Mouse (Mus musculus): ENCODE measurements at regions not wholly inside any gene's neighbourhood (a gene's known extent, or its start where the extent isn't known, plus 50 kb on each side); places are given as distances from the start of the nearest gene placed in this dataset.

DNA sequence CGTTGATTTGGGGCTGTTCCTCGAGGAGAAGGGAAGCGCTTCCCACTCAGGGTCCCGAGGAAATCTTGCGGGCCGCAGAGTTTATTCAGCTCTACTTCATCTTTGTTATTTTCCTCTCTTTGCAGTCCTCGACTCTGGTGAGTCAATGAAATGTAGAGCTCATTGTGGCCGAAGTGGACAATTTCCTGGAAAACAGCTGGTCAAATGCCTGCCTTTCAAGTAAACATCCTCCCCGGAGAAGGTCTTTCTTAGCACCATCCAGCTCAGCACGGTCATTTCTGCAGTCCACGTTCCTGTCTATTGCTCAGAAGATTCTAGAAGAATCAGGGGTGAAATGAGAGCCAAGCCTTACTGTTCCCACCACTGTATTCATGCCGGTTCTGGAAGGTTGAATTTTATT, 133.0 kb downstream of the Bcas1 start:
- no peak for DNase-seq (ENCODE audit: low spot score)

DNA sequence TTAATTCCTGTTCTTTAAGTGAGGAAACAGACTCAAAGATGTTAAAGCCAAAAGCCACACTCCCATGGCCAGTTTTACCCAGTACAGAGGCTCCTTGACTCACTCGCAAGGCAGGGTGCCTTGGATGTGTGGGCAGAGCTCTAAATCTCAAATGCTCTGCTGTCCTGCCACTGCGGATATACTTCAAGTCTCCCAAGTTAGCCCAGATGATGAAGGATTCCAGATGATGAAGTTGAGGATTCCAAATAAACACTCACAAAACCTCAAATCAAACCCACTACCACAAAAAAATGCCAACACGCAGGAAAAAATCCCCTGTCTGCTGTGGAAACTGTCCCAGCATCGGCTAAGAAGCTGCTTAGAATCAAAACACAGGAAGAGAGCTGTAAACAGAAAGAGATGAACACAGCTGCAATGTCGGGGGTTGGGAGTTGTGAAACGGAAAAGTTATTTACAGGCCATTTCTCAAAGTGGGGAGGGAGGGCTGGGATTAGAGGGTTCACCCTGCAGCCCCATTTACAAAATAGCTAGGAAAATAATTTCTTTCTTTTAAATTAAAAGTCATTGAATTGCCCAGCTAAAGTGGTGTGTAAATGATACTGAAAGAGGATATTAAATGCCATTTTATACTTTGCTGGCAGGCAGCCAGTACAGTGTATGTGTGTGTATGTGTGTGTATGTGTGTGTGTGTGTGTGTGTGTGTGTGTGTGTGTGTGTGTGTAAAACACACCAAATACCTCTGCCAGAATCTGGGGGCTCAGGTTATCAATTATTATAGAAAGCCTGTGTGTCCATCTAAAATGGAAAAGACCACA, 135.6 kb downstream of the Bcas1 start:
- no peak for DNase-seq (ENCODE audit: low spot score)

DNA sequence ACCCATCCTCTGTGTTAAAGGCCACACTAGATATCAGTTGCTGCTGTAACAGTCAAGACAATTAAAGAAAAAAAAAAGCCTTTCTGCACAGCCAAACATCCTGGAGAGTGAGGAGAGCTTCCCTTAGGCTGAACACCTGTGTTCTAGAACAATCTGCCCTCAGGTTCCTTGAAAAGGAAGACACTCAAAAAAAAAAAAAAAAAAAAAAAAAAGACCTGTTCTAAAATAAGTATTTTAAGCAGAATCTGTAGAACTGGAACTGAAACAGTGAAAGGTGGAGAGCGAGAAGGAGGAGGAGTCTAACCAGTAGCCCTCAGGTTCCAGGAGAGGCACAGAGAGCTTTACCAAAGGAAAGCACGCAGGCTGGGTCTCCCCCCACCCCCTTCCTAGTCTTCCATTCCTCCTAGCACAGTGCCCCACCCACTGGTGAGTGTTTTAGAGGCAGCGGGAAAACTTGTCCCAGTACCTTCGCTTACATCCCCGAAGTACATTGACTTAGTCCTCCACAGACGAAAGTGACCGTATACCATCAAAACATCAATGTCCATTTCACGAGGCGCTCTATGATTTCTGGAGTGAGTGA, 138.2 kb downstream of the Bcas1 start:
- DNase-seq (ENCODE audit: low spot score): no peak

DNA sequence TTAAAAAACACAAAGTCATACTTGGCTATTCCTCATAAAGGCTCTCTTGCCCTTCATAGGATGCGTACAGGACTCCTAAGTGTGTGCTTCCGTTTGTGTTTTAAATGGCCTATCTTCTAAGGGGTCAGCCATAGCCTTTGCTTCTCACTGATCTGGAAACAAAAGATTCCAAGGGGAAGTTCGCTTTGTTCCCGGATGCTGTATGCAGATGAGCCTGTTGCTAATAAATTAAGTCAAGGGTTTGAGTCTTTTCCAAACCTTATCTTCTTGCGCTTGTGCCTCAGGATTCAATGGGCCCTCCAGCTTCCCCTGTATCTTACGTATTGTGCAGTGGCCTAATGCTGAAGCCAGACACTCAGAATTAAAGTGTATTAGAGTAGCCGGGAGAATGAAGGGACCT, 138.9 kb downstream of the Bcas1 start:
- no peak for DNase-seq (ENCODE audit: low spot score)

DNA sequence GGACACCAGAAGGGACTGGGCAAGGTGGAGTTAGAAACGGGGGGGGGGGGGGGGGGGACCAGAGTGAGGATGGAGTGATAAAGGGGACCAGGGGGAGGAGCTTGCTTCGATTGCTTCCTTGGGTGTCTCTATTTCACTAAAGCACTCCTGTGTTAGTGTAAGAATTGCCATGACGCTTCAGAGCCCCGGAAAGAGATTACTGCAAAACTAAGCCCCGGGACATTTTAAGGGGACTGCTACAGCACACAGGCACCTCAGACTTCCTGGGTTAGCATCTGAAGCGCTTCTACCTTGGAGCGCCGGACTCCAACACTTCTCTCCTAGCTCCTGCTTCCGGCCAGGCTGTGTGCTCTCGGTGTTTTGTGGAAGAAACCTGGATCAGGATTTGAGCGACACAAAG, 139.4 kb downstream of the Bcas1 start:
- peak; percentile 28 for DNase-seq (ENCODE audit: low spot score)

DNA sequence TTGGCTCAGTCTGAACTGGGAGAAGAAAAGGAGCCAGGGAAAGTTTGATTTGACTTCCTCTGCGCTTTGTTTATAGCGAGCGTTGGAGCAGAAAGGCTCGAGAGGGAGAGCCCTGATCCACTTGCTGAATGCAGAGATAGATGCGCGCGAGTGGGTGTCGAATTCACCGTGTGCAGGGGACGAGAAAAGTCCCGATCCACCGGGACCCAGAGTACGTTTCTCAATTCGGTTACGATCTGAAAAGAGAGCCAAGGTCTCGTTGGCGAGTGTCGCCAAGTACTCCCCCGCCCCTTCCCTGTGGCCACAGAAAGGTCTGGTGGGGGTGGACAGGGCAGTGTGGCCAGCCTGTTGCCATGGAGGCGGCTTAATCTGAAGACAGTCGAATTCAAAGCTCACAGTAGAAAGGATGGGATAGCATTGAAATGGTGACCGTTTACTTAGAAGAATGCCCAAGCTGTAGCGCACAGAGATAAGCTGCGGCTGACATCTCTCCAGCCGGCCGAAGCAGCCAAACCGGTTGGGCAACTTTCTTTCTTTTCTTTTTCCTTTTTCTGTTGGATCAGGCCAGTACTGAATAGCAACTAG, 139.5 kb upstream of the Zfp217 start:
- DNase-seq (ENCODE audit: low spot score): peak; percentile 71

DNA sequence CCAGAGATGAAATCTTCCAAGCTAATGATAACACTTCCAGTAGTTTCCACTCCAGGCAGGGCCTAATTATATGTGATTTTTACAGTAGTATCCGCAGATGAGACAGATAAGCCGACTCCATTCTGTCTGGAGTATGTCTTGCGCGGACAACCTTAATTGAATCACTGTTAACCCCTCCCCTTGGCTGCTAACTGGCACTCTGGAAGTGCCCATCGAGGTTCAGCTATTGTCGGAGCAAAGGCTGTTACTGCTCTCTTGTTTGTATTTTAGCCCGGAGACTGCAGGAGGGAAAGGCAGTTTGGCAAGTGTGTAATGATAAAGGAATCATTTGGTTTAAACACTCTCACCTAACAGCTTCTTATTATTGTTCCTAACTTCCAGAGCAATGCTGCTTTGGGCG, 138.9 kb upstream of the Zfp217 start:
- DNase-seq (ENCODE audit: low spot score): peak; percentile 58

DNA sequence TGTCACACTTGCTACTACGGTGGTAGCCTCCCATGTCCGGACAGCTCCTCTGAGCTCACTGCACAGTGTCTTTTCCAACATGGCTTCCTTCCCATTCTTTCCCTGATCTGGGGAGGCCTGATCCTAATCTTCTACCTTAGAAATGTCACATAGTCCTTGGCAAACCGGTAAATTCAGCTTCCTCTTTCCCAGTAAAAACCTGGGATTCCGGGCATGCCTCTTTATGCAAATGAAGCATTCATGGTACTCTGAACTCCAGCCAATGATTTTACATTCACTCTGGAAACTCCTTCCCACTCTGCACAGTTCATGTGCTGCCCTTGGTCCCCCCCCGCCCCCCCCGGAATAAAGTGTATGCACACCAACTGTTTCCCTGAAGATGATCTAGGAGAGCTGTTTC, 134.6 kb upstream of the Zfp217 start:
- no peak for DNase-seq (ENCODE audit: low spot score)

DNA sequence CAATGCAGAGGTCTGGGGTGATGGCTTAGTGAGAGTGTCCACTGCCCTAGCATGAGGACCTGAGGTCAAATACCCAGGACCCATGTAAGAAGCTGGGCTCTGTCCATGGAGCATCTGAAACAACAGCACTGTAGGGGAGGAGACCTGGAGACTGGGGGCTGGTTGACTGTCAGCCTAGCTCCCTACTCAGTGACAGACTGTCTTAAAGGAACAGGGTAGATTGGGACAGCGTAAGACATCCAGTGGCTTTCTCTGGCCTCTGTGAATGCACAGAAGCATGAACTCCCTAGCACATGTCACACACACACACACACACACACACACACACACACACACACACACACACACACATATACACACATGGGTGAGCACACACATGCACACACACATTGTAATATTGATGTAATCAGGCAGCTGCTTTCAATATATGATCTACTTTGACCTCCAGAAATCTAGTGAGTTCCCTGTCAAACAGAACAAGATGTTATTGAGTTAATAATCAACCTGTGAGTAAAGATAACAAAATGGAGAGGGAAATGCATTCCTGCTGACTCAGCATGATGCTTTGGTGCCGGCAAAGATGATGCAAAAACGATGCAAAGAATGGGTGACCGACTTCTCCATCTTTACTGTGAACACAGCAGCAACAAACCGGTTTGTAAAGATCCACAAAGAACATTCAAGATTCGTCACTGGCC, 133.6 kb upstream of the Zfp217 start:
- DNase-seq (ENCODE audit: low spot score): no peak

DNA sequence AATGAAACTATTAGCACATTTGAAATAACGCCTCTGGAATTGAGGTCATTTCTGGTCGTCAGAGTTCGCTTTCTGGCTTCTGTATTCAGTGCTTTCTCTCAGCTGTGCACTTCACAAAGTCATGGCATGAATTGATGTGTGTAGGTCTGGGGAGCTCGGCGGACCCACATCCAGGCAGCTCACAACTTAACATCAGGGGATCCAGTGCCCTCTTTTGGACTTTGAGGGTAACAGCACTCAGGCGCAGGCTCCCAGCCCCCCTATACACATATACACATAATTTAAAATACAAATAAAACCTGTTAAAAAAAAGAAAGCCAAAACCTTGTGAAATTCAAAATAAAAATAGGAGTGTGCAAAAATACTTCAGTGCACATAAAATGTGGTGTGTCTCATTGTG, 132.8 kb upstream of the Zfp217 start:
- no peak for DNase-seq (ENCODE audit: low spot score)

DNA sequence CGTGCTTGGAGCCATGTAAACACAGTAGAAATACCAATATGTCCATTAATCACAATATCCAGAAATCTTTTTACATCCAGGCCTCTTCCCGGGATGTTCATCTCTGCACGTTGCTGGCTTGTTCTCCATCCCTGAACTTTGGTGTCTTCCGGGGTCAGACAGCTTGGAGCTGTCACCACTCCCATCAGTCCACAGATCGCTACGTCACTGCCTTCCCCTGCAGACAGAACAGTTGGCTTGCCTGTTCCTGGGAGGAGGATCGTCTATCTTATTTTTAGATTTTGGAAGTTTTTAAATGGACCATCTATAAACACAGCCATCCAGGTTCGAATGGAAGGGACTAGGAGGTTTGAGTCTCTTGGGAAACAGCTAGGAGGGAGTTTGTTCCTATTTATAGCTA, 130.0 kb upstream of the Zfp217 start:
- DNase-seq (ENCODE audit: low spot score): no peak

DNA sequence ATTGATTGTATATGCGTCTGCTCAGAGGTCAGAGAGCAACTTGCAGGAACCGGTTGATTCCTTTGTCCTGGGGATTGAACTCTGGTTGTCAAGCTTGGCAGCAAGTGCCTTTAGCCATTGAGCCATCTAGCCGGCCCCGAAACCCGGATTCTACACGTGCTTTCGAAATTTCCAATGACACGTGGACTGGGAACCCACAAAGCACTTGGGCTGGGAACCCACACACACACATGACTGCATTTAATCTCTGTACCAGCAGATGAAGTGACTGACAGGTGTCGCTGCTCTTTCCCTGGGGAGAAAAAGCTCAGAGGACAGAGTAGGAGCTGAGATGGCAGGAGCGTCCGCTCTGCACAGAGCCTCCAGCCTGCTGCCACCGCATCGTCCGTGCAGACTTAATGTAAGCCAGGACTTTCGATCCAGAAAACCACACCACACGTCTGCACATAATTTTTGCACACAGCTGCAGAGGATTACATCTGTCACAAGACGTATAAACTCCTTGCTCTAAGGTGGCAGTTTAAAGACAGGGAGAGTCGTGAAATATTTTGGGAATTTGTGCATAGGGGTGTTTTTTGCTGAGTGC, 129.4 kb upstream of the Zfp217 start:
- no peak for DNase-seq (ENCODE audit: low spot score)

DNA sequence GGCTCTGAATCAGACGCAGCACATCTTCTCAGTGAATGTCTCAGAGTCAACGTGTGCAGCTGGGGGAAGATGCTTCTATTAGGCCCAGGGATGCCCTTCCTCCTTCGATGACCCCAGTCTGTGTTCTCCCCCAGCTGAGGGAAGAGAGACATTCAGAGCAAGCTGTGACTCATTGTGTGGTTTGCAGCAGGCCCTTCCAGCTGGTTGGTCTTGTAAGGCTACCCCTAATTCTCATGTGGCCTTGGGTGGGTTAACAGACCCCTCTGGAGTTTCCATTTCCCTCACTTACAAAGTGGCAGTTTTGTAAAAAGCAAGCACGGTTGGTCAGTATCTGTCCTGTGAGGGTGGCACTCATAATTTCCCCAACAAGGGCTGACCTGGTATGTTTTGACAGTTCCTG, 127.8 kb upstream of the Zfp217 start:
- DNase-seq (ENCODE audit: low spot score): peak; percentile 33

DNA sequence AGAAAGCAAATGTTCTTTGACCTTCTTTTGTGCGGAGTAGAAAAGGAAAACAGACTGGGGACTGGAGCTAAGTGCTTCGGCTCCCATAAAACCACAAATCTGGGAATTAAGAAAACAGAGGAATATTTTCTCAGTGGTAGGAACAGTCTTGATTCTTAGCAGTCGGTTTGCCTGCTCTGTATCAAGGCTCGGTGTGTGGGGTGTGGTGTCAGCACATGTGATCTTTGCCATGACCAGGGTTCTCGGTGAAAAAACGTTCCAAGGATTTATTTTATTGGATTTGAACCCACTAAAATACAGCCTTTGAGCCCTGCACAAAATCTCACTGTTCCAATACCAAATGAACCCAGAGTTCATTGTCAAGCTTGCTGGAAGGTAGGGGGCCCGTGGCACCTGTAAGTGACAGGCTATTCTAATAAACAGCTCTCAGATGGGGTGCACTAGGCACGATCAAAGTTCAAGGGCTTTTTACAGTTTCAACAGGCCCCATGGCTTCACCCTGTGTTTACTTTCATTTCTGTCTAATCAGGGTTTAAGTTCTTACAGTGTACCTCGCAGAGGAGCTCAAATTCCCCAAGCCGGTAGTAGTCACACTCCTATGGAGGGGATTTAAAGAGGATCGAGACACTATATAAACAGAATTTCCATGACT, 122.1 kb upstream of the Zfp217 start:
- no peak for DNase-seq (ENCODE audit: low spot score)

DNA sequence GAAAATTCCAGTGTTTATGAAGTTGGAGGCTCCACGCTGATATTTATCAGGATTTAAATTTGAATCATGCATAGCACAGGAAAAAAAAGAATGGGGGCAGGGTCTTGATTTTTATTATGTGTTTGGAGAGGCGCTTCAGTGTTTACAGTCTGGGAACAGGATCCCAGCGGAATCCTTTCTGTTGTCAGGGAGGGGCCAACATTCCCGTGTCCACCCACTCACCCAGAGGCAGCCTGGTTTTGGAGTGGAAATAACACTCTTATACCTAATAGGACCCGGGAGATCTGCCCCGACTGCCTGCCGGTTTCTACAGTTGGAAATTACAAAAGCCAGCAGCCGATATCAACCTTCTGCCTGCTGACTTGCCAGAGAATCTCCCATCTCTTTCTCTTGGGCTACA, 120.2 kb upstream of the Zfp217 start:
- DNase-seq (ENCODE audit: low spot score): no peak

DNA sequence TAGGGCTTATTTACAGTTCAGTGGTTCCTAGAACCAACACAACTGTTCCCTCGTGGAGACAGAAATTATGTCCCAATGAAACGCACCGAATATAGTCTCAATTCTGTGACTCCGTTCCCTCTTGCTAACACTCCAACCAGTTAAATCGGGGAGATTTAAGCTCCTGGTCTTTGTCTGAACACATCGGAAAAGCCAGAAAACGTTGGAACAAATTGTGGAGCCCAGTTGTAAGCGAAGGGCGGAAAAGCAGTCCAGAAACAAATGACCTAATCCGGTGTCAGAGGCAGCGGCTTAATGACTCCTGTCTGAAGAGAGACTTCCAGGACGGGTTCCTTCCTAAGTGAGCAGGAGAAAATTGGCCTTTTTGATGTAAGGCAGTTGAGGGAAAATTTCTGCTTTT, 119.2 kb upstream of the Zfp217 start:
- DNase-seq (ENCODE audit: low spot score): peak; percentile 32

DNA sequence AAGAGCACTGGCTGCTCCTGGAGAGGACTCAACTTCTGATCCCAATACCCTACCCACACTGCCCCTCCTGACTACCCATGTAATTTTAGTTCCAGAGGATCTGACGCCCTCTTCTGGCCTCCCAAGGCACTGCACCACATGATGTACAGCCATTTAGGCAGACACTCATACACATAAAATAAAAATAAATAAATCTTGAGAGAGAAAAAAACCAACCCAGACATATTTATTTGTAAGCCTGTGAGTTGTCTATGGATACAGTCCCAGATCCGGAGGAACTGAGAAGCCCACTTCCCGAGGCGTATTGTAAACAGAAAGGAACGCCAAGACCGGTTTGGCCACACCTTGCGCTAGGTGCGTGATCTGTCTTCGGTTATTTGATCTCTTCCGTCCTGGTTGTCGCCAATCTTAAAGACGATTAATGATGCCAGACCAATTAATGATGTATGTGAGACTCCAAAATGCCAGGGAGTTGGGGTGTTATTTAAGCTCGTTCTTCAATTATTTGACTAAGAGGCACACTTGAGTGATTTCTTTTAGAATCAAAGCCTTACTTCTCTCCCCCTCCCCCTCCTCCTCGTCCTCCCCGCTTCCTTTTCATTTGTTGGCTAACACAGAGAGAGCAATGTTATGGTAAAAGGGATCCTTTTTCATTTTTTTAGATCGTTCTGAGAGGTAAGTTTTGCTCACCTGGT, 118.7 kb upstream of the Zfp217 start:
- DNase-seq (ENCODE audit: low spot score): peak; percentile 54

DNA sequence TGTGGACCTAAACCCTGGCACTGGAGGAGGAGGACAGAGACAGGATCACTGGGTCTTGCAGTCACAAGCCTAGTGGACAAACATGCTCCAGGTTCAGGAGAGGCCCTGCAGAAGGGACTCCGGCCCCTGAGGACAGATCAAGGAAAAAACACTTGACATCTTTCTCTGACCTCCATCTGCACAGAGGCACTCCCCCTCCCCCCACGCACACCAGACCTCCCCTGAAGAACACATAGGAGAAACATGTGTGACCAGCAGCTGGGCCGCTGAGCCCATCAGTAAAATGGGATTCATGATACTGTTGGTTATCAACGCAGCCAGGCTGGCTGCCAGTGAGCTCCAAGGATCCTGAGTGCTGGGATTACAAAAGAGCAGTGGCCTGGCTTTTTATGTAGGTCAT, 115.7 kb upstream of the Zfp217 start:
- peak; percentile 40 for DNase-seq (ENCODE audit: low spot score)

DNA sequence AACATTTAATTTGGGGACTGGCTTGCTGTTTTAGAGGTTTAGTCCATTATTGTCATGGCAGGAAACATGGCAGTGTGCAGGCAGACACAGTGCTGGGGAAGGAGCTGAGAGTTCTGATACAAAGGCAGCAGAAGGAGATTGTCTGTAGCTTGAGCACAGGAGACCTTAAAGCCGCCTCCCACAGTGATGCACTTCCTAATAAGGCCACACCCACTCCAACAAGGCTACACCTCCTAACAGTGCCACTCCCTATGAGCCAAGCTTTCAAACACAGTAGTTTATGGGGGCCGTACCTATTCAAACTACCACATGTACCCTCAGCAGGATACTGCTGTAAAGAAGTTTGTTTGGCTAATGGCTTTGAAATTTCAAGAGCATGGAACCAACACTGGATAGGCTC, 113.3 kb upstream of the Zfp217 start:
- DNase-seq (ENCODE audit: low spot score): no peak

DNA sequence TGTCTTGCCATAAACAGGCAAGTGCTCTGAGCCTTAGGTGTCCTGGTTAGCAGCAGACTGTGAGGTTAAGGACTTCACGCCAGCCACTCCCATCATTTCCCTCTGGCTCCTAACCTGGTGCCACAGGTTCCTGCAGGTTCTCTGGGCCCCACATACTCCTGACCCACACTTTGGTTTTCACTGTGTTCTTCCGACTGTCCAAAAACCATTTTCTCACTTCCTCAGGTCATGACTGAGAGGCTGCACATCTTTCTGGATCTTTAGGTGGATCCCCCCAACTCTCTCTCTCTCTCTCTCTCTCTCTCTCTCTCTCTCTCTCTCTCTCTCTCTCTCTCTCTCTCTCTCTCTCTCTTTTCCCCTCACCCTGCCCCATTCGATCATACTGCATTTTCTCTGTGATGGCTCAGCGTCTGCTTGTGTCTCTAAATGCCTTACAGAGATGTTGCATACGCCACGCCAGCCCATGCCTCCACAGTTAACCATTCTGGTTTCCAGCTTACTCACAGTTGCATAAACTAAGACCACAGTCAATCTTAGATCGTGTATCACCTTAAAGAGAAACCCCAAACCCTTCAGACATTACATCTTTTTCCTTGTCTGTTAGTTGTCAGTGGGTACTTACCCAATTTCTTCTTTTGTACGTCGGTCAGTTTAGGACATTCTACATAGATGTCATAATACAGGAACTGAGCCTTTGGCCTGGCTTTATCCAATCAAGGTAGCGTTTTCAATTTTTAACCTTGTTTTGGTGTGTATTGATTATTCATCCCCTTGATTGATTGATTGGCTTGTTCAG, 112.0 kb upstream of the Zfp217 start:
- DNase-seq (ENCODE audit: low spot score): no peak

DNA sequence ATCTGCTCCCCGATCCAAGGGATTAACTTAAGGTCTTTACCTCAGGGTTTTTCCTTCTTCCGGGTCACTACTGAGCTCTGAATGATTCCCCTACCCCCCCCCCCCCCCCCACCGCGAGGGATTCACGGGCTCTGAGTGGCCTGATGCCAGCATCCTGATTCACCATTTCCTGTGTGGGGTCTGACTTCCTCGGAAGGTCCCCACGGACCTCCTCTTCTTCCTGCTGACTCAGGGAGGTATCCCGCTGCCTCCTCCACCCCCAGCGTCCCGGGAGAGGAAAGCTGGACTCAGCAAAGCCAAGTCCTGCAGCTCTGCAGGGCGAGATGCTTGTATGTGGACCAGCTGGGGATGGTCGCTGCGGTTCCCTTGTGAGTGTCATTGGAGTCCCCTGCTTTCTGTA, 110.5 kb upstream of the Zfp217 start:
- no peak for DNase-seq (ENCODE audit: low spot score)
